Mouse (Mus musculus) left cerebral cortex, postnatal 4 days (tissue): ENCODE measurements around the gene Habp2. TPM values are rescaled to one million over a fixed set of nuclear protein-coding genes. Genes with fewer than 3 reads are reported as not detected.

Experiments
- DNase-seq: peaks from one replicate; pipeline ENCODE4 v3.0.0-alpha.2; 2022
- intact Hi-C: fragments of 180-260 bp; cut with DNase I; formaldehyde crosslinking; loops from one replicate; pipeline ENCODE4 v1.15.1; 2025
- total RNA-seq, 2 experiments: library from RNA; stranded (reverse); gene quantifications; 2 replicates each; pipeline ENCODE4 v1.2.3; 2021

The Habp2 gene
- total RNA-seq, result not detected

GRCm38 (mm10) chr19:56286866-56287265 is at the start of gene Habp2:
Gene Habp2, plus strand, starts transcription at chr19:56287137.
- DNase-seq, result no peak
- intact Hi-C loops, result no loop called here

GRCm38 (mm10) chr19:56238501-56238900 is 48.4 kb upstream of the Habp2 start:
- no peak for DNase-seq
- intact Hi-C loops, result no loop called here

GRCm38 (mm10) chr19:56245201-56245600 is 41.7 kb upstream of the Habp2 start:
- DNase-seq, result no peak
- intact Hi-C loops, result no loop called here

- intact Hi-C loops, result loop anchor here (10.0 kb wide), 1 partner anchor 918 kb away; no protein-coding TSS in a partner anchor
- DNase-seq, result no peak
Measured at GRCm38 (mm10) chr19:56252815-56253214, 34.1 kb upstream of the Habp2 start.

GRCm38 (mm10) chr19:56253271-56253670 is 33.7 kb upstream of the Habp2 start:
- intact Hi-C loops, result loop anchor here (10.0 kb wide), 1 partner anchor 918 kb away; no protein-coding TSS in a partner anchor
- DNase-seq, result no peak

GRCm38 (mm10) chr19:56254751-56255150 is 32.2 kb upstream of the Habp2 start:
- intact Hi-C loops, result loop anchor here (10.0 kb wide), 1 partner anchor 920 kb away; no protein-coding TSS in a partner anchor

GRCm38 (mm10) chr19:56255506-56255905 is 31.4 kb upstream of the Habp2 start:
- no peak for DNase-seq
- intact Hi-C loops, result loop anchor here (10.0 kb wide), 1 partner anchor 921 kb away; no protein-coding TSS in a partner anchor

More at GRCm38 (mm10) chr19:56254751-56255150, 32.2 kb upstream of the Habp2 start:
- DNase-seq, result peak; percentile 17

- no peak for DNase-seq
- intact Hi-C loops, result loop anchor here (10.0 kb wide), 1 partner anchor 921 kb away; no protein-coding TSS in a partner anchor
Measured at GRCm38 (mm10) chr19:56256235-56256634, 30.7 kb upstream of the Habp2 start.

GRCm38 (mm10) chr19:56256741-56257140 is 30.2 kb upstream of the Habp2 start:
- intact Hi-C loops, result loop anchor here (10.0 kb wide), 1 partner anchor 922 kb away; no protein-coding TSS in a partner anchor
- no peak for DNase-seq

- DNase-seq, result no peak
- intact Hi-C loops, result no loop called here
Measured at GRCm38 (mm10) chr19:56263696-56264095, 23.2 kb upstream of the Habp2 start.

- intact Hi-C loops, result no loop called here
- DNase-seq, result no peak
Measured at GRCm38 (mm10) chr19:56264175-56264574, 22.8 kb upstream of the Habp2 start.

- no peak for DNase-seq
Measured at GRCm38 (mm10) chr19:56265149-56265548, 21.8 kb upstream of the Habp2 start.

GRCm38 (mm10) chr19:56272081-56272480 is 14.9 kb upstream of the Habp2 start:
- intact Hi-C loops, result no loop called here
- no peak for DNase-seq

More at GRCm38 (mm10) chr19:56265149-56265548, 21.8 kb upstream of the Habp2 start:
- intact Hi-C loops, result no loop called here

GRCm38 (mm10) chr19:56277140-56277804 is 9.7 kb upstream of the Habp2 start:
- intact Hi-C loops, result loop anchor here (5.0 kb wide), 1 partner anchor 635 kb away; no protein-coding TSS in a partner anchor

GRCm38 (mm10) chr19:56277951-56278350 is 9.0 kb upstream of the Habp2 start:
- DNase-seq, result no peak
- intact Hi-C loops, result loop anchor here (5.0 kb wide), 1 partner anchor 636 kb away; no protein-coding TSS in a partner anchor

More at GRCm38 (mm10) chr19:56277140-56277804, 9.7 kb upstream of the Habp2 start:
- DNase-seq, result no peak

GRCm38 (mm10) chr19:56278366-56278765 is 8.6 kb upstream of the Habp2 start:
- no peak for DNase-seq
- intact Hi-C loops, result loop anchor here (5.0 kb wide), 1 partner anchor 636 kb away; no protein-coding TSS in a partner anchor

GRCm38 (mm10) chr19:56285222-56285621 is 1.7 kb upstream of the Habp2 start:
- intact Hi-C loops, result no loop called here
- no peak for DNase-seq

GRCm38 (mm10) chr19:56287580-56288367 is 837 bp downstream of the Habp2 start:
- DNase-seq, result no peak
- intact Hi-C loops, result no loop called here

- intact Hi-C loops, result no loop called here
- no peak for DNase-seq
Measured at GRCm38 (mm10) chr19:56288436-56288835, 1.5 kb downstream of the Habp2 start.

- intact Hi-C loops, result no loop called here
- DNase-seq, result no peak
Measured at GRCm38 (mm10) chr19:56289642-56290041, 2.7 kb downstream of the Habp2 start.

GRCm38 (mm10) chr19:56291898-56292297 is 5.0 kb downstream of the Habp2 start:
- DNase-seq, result no peak
- intact Hi-C loops, result no loop called here
